Mouse (Mus musculus): ENCODE data around the gene Mospd2. TPM values are rescaled to one million over a fixed set of nuclear protein-coding genes. Genes with fewer than 3 reads are reported as not detected.

Gene Mospd2
- polyA plus RNA-seq (2015; fragmentation: Nextera tagmentation; extraction: Ambion mirVana), result 31.3 and 31.7 TPM in 2 replicates

- Histone ChIP-seq H3K4me1 (ENCODE audit: control insufficient read depth, insufficient read depth, low read length) (no peaks in the 10 kb centered on the region; the same call in 1 of the 2 replicates), H3K36me3 (ENCODE audit: control insufficient read depth, insufficient read depth, low read length) (no peaks in the 10 kb centered on the region), H3K4me2 (ENCODE audit: low read depth, low read length) (peak within 1 kb of the TSS; percentile 58), H3K27me3 (ENCODE audit: control insufficient read depth, insufficient read depth, low read length) (no peaks in the 10 kb centered on the region), H3K4me3 (replicated peaks; ENCODE audit: low read length) (peak within 1 kb of the TSS; percentile 49), H3K9me3 (replicated peaks; ENCODE audit: control insufficient read depth, low read length) (no peaks in the 10 kb centered on the region), H3K27ac (ENCODE audit: low read length) (peak within 1 kb of the TSS; percentile 55), H3K9ac (ENCODE audit: low read length) (peak within 1 kb of the TSS; percentile 64)
- peak; percentile 99 for ATAC-seq (ENCODE audit: insufficient read depth, low FRiP score)
- WGBS, result 13% methylated on average over 25 of the region's 26 CpGs
Measured at GRCm38 (mm10) chrX:164980193-164980775, at the start of gene Mospd2, which contains the start of gene Fancb. Gene Mospd2 (minus strand): TSS chrX:164980375. Gene Fancb (plus strand): TSS chrX:164980592.

GRCm38 (mm10) chrX:165004779-165005324, 24.7 kb upstream of the Mospd2 start, which contains the start of gene Gm17604:
Gene Gm17604 (minus strand): TSS chrX:165004829.
- no peak for ATAC-seq (ENCODE audit: insufficient read depth, low FRiP score)
- no peak within 1 kb of the TSS for H3K4me3 ChIP-seq (replicated peaks; ENCODE audit: low read length)
- H3K27ac ChIP-seq (ENCODE audit: low read length), result no peak within 1 kb of the TSS
- H3K9ac ChIP-seq (ENCODE audit: low read length), result no peak within 1 kb of the TSS
- no peaks in the 10 kb centered on the region for H3K9me3 ChIP-seq (replicated peaks; ENCODE audit: control insufficient read depth, low read length)
- no peaks in the 10 kb centered on the region for H3K27me3 ChIP-seq (ENCODE audit: control insufficient read depth, insufficient read depth, low read length)
- H3K4me2 ChIP-seq (ENCODE audit: low read depth, low read length), result no peak within 1 kb of the TSS
- H3K4me1 ChIP-seq (ENCODE audit: control insufficient read depth, insufficient read depth, low read length), result no peaks in the 10 kb centered on the region
- no peaks in the 10 kb centered on the region for H3K36me3 ChIP-seq (ENCODE audit: control insufficient read depth, insufficient read depth, low read length)

GRCm38 (mm10) chrX:165003141-165003540, 23.0 kb upstream of the Mospd2 start:
- H3K9me3 ChIP-seq (replicated peaks; ENCODE audit: control insufficient read depth, low read length), result no peaks in the 10 kb centered on the region
- H3K27me3 ChIP-seq (ENCODE audit: control insufficient read depth, insufficient read depth, low read length), result no peaks in the 10 kb centered on the region; the same call in 1 of the 2 replicates
- no peaks in the 10 kb centered on the region for H3K36me3 ChIP-seq (ENCODE audit: control insufficient read depth, insufficient read depth, low read length)
- H3K27ac ChIP-seq (ENCODE audit: low read length), result no peak overlapping the region
- 43% methylated on average over 4 of the region's 4 CpGs for WGBS
- no peak for ATAC-seq (ENCODE audit: insufficient read depth, low FRiP score)
- no peaks in the 10 kb centered on the region for H3K4me1 ChIP-seq (ENCODE audit: control insufficient read depth, insufficient read depth, low read length)
- no peak overlapping the region for H3K4me3 ChIP-seq (replicated peaks; ENCODE audit: low read length)
- no peak overlapping the region for H3K9ac ChIP-seq (ENCODE audit: low read length)
- H3K4me2 ChIP-seq (ENCODE audit: low read depth, low read length), result no peak overlapping the region

GRCm38 (mm10) chrX:164978866-164979265, 1.3 kb downstream of the Mospd2 start:
- ATAC-seq (ENCODE audit: insufficient read depth, low FRiP score), result no peak
- H3K4me2 ChIP-seq (ENCODE audit: low read depth, low read length), result peak overlapping the region; percentile 53
- H3K9ac ChIP-seq (ENCODE audit: low read length), result no peak overlapping the region
- no peaks in the 10 kb centered on the region for H3K27me3 ChIP-seq (ENCODE audit: control insufficient read depth, insufficient read depth, low read length)
- H3K27ac ChIP-seq (ENCODE audit: low read length), result no peak overlapping the region
- no peaks in the 10 kb centered on the region for H3K9me3 ChIP-seq (replicated peaks; ENCODE audit: control insufficient read depth, low read length)
- H3K4me3 ChIP-seq (replicated peaks; ENCODE audit: low read length), result peak overlapping the region; percentile 49
- H3K36me3 ChIP-seq (ENCODE audit: control insufficient read depth, insufficient read depth, low read length), result no peaks in the 10 kb centered on the region
- WGBS, result 85% methylated on average over 2 of the region's 2 CpGs
- no peaks in the 10 kb centered on the region; the same call in 1 of the 2 replicates for H3K4me1 ChIP-seq (ENCODE audit: control insufficient read depth, insufficient read depth, low read length)

- ATAC-seq (ENCODE audit: insufficient read depth, low FRiP score), result peak; percentile 64; the same call in 1 of the 2 replicates
- Histone ChIP-seq H3K4me3 (replicated peaks; ENCODE audit: low read length) (no peak overlapping the region), H3K4me2 (ENCODE audit: low read depth, low read length) (no peak overlapping the region), H3K27me3 (ENCODE audit: control insufficient read depth, insufficient read depth, low read length) (no peaks in the 10 kb centered on the region; the same call in 1 of the 2 replicates), H3K27ac (ENCODE audit: low read length) (peak overlapping the region; percentile 47; the same call in 1 of the 2 replicates), H3K36me3 (ENCODE audit: control insufficient read depth, insufficient read depth, low read length) (no peaks in the 10 kb centered on the region), H3K9ac (ENCODE audit: low read length) (no peak overlapping the region), H3K4me1 (ENCODE audit: control insufficient read depth, insufficient read depth, low read length) (no peaks in the 10 kb centered on the region), H3K9me3 (replicated peaks; ENCODE audit: control insufficient read depth, low read length) (no peaks in the 10 kb centered on the region)
- WGBS, result 63% methylated on average over 3 of the region's 3 CpGs
Measured at GRCm38 (mm10) chrX:164971206-164971605, 9.0 kb downstream of the Mospd2 start.

GRCm38 (mm10) chrX:164965750-164966448, 14.3 kb downstream of the Mospd2 start:
- Histone ChIP-seq H3K36me3 (ENCODE audit: control insufficient read depth, insufficient read depth, low read length) (no peaks in the 10 kb centered on the region), H3K4me2 (ENCODE audit: low read depth, low read length) (no peak overlapping the region), H3K27ac (ENCODE audit: low read length) (no peak overlapping the region), H3K9me3 (replicated peaks; ENCODE audit: control insufficient read depth, low read length) (no peaks in the 10 kb centered on the region), H3K27me3 (ENCODE audit: control insufficient read depth, insufficient read depth, low read length) (no peaks in the 10 kb centered on the region), H3K4me3 (replicated peaks; ENCODE audit: low read length) (no peak overlapping the region), H3K4me1 (ENCODE audit: control insufficient read depth, insufficient read depth, low read length) (no peaks in the 10 kb centered on the region), H3K9ac (ENCODE audit: low read length) (no peak overlapping the region)
- 84% methylated on average over 3 of the region's 3 CpGs for WGBS
- ATAC-seq (ENCODE audit: insufficient read depth, low FRiP score), result no peak

GRCm38 (mm10) chrX:164952601-164953375, 27.4 kb downstream of the Mospd2 start:
- Histone ChIP-seq H3K4me1 (ENCODE audit: control insufficient read depth, insufficient read depth, low read length) (no peaks in the 10 kb centered on the region), H3K4me2 (ENCODE audit: low read depth, low read length) (no peak overlapping the region), H3K9me3 (replicated peaks; ENCODE audit: control insufficient read depth, low read length) (no peaks in the 10 kb centered on the region), H3K9ac (ENCODE audit: low read length) (no peak overlapping the region), H3K4me3 (replicated peaks; ENCODE audit: low read length) (no peak overlapping the region), H3K27me3 (ENCODE audit: control insufficient read depth, insufficient read depth, low read length) (no peaks in the 10 kb centered on the region), H3K27ac (ENCODE audit: low read length) (no peak overlapping the region), H3K36me3 (ENCODE audit: control insufficient read depth, insufficient read depth, low read length) (no peaks in the 10 kb centered on the region)
- ATAC-seq (ENCODE audit: insufficient read depth, low FRiP score), result no peak
- 71% methylated on average over 5 of the region's 5 CpGs for WGBS

GRCm38 (mm10) chrX:164951858-164952576, 28.2 kb downstream of the Mospd2 start:
- Histone ChIP-seq H3K9me3 (replicated peaks; ENCODE audit: control insufficient read depth, low read length) (no peaks in the 10 kb centered on the region), H3K4me1 (ENCODE audit: control insufficient read depth, insufficient read depth, low read length) (no peaks in the 10 kb centered on the region), H3K27ac (ENCODE audit: low read length) (no peak overlapping the region), H3K9ac (ENCODE audit: low read length) (no peak overlapping the region), H3K36me3 (ENCODE audit: control insufficient read depth, insufficient read depth, low read length) (no peaks in the 10 kb centered on the region), H3K27me3 (ENCODE audit: control insufficient read depth, insufficient read depth, low read length) (no peaks in the 10 kb centered on the region), H3K4me2 (ENCODE audit: low read depth, low read length) (no peak overlapping the region), H3K4me3 (replicated peaks; ENCODE audit: low read length) (no peak overlapping the region)
- no peak for ATAC-seq (ENCODE audit: insufficient read depth, low FRiP score)
- WGBS, result 56% methylated on average over 11 of the region's 11 CpGs
